Mouse (Mus musculus): ENCODE results near the gene Egfem1. TPM values are rescaled to one million over a fixed set of nuclear protein-coding genes. Genes with fewer than 3 reads are reported as not detected.

The Egfem1 gene
- polyA plus RNA-seq, 1 experiment: not detected

- Histone ChIP-seq H3K4me1 (ENCODE audit: control insufficient read depth, insufficient read depth, low read length) (no peaks in the 10 kb centered on the region), H3K27ac (ENCODE audit: control insufficient read depth, insufficient read depth, low read depth, low read length, poor library complexity) (no peak overlapping the region), H3K4me3 (replicated peaks; ENCODE audit: control insufficient read depth, low read depth, low read length) (no peak overlapping the region)
- TF ChIP-seq POLR2A (IDR thresholded peaks at IDR 0.05; ENCODE audit: borderline replicate concordance, control insufficient read depth, low read depth, low read length) (no peak), CTCF (IDR thresholded peaks at IDR 0.05; ENCODE audit: control insufficient read depth, insufficient read depth, low read length) (no peak)
- WGBS: 28% methylated on average over 5 of the region's 5 CpGs
Measured at GRCm38 (mm10) chr3:29739292-29739691, 657.5 kb downstream of the Egfem1 start.

Other genes starting within 250 kb of the Egfem1 start
- gene Gm1527, start 189.4 kb upstream of the Egfem1 start, polyA plus RNA-seq (2011; ENCODE audit: insufficient read depth, insufficient read length, low replicate concordance, missing spikeins): not detected in 2 replicates